Mouse (Mus musculus) forebrain, embryonic 14.5 days (tissue): ENCODE data around the gene Cda. TPM values are rescaled to one million over a fixed set of nuclear protein-coding genes. Genes with fewer than 3 reads are reported as not detected.
A peak's percentile ranks its signal among the peaks of the same experiment; 100 is the strongest.

ENCODE experiments used
- ATAC-seq: fragments of 200-750 bp; cut with Nextera tagmentation; 2 replicates; pipeline ENCODE4 v1.8.0; 2017; ENCODE audit warnings: mild to moderate bottlenecking, moderate library complexity
- DNase-seq: peaks from one replicate; pipeline ENCODE4 v3.0.0-alpha.2; 2015; ENCODE audit warnings: low spot score
- H3K27ac ChIP-seq: fragments of 300-500 bp; sonication (generic); 2 replicates; pipeline ENCODE4 v1.5.1; 2014; ENCODE audit warnings: low read depth, mild to moderate bottlenecking, control low read depth, low read length, moderate library complexity
- H3K27me3 ChIP-seq: fragments of 300-500 bp; sonication (generic); replicated peaks from 2 replicates; pipeline ENCODE4 v1.6.1; 2014; ENCODE audit warnings: low read length, control low read depth, mixed read lengths; ENCODE audit not compliant: control insufficient read depth, insufficient read depth
- H3K36me3 ChIP-seq: fragments of 300-500 bp; sonication (generic); 2 replicates; pipeline ENCODE4 v1.6.1; 2014; ENCODE audit warnings: low read length, control low read depth; ENCODE audit not compliant: control insufficient read depth, insufficient read depth
- H3K4me1 ChIP-seq: fragments of 300-500 bp; sonication (generic); 2 replicates; pipeline ENCODE4 v1.6.1; 2014; ENCODE audit warnings: antibody characterized with exemption, low read length, control low read depth; ENCODE audit not compliant: control insufficient read depth, insufficient read depth
- H3K4me2 ChIP-seq: fragments of 300-500 bp; sonication (generic); 2 replicates; pipeline ENCODE4 v1.6.1; 2014; ENCODE audit warnings: mild to moderate bottlenecking, control low read depth, low read length
- H3K4me3 ChIP-seq: fragments of 300-500 bp; sonication (generic); 2 replicates; pipeline ENCODE4 v1.5.1; 2014; ENCODE audit warnings: low read depth, low read length, control low read depth
- H3K9ac ChIP-seq: fragments of 300-500 bp; sonication (generic); 2 replicates; pipeline ENCODE4 v1.6.1; 2014; ENCODE audit warnings: mild to moderate bottlenecking, low read length, control low read depth, moderate library complexity
- H3K9me3 ChIP-seq: fragments of 300-500 bp; sonication (generic); replicated peaks from 2 replicates; pipeline ENCODE4 v1.6.1; 2016; ENCODE audit warnings: low read length, control low read depth, mixed read lengths; ENCODE audit not compliant: control insufficient read depth
- WGBS: fragments of 180-500 bp; shearing (Covaris S2); extraction: QIAGEN DNeasy Blood & Tissue Kit; methylation state at CpG from one replicate; pipeline ENCODE4 v1.1.7; 2014; 5-methylcytosine and 5-hydroxymethylcytosine counted together
- polyA plus RNA-seq: library from polyadenylated mRNA; unstranded; fragments of >200 nt; fragmentation: Nextera tagmentation; extraction: Ambion mirVana; gene quantifications from 2 replicates; pipeline ENCODE4 v1.2.1, GENCODE M21; 2014

Gene Cda
- polyA plus RNA-seq, 1 experiment from 2014 or later = 2.2 TPM

GRCm38 (mm10) chr4:138313021-138313420 is 54.8 kb downstream of the Cda start:
- Histone ChIP-seq H3K36me3 (peaks cover 90% of the 10 kb centered on the region), H3K4me2 (no peak overlapping the region), H3K27ac (no peak overlapping the region), H3K4me3 (no peak overlapping the region), H3K9me3 (no peaks in the 10 kb centered on the region), H3K27me3 (no peaks in the 10 kb centered on the region), H3K9ac (no peak overlapping the region), H3K4me1 (no peaks in the 10 kb centered on the region)
- DNase-seq (no peak), ATAC-seq (no peak)
- whole genome bisulfite sequencing = 90% methylated on average over 11 of the region's 11 CpGs

GRCm38 (mm10) chr4:138312105-138312504 is 55.7 kb downstream of the Cda start:
- H3K9me3 ChIP-seq = no peaks in the 10 kb centered on the region
- H3K27me3 ChIP-seq = no peaks in the 10 kb centered on the region
- no peak for ATAC-seq
- no peak overlapping the region for H3K4me3 ChIP-seq
- H3K36me3 ChIP-seq = peaks cover 93% of the 10 kb centered on the region
- 90% methylated on average over 3 of the region's 3 CpGs for WGBS
- H3K4me2 ChIP-seq = no peak overlapping the region
- no peaks in the 10 kb centered on the region for H3K4me1 ChIP-seq
- DNase-seq = no peak
- H3K9ac ChIP-seq = no peak overlapping the region
- H3K27ac ChIP-seq = no peak overlapping the region

GRCm38 (mm10) chr4:138311595-138311994 is 56.2 kb downstream of the Cda start:
- peak; percentile 40; the same call in 1 of the 2 replicates for ATAC-seq
- peaks cover 92% of the 10 kb centered on the region for H3K36me3 ChIP-seq
- no peak overlapping the region for H3K9ac ChIP-seq

GRCm38 (mm10) chr4:138310311-138310910 is 57.4 kb downstream of the Cda start:
- 95% methylated on average over 19 of the region's 19 CpGs for WGBS
- no peak for DNase-seq
- no peak overlapping the region for H3K4me2 ChIP-seq

More at GRCm38 (mm10) chr4:138311595-138311994, 56.2 kb downstream of the Cda start:
- WGBS = 63% methylated on average over 8 of the region's 8 CpGs
- H3K4me1 ChIP-seq = no peaks in the 10 kb centered on the region
- H3K27me3 ChIP-seq = no peaks in the 10 kb centered on the region
- DNase-seq = no peak
- H3K4me3 ChIP-seq = no peak overlapping the region
- H3K4me2 ChIP-seq = no peak overlapping the region
- H3K9me3 ChIP-seq = no peaks in the 10 kb centered on the region
- no peak overlapping the region for H3K27ac ChIP-seq

GRCm38 (mm10) chr4:138307739-138308138 is 60.1 kb downstream of the Cda start:
- no peak overlapping the region for H3K4me3 ChIP-seq
- 82% methylated on average over 12 of the region's 12 CpGs for WGBS
- no peak overlapping the region for H3K27ac ChIP-seq
- no peak overlapping the region for H3K4me2 ChIP-seq
- peaks cover 10% of the 10 kb centered on the region for H3K4me1 ChIP-seq
- no peaks in the 10 kb centered on the region for H3K27me3 ChIP-seq
- DNase-seq (no peak), ATAC-seq (no peak)
- peaks cover 55% of the 10 kb centered on the region for H3K36me3 ChIP-seq
- no peak overlapping the region for H3K9ac ChIP-seq
- H3K9me3 ChIP-seq = no peaks in the 10 kb centered on the region

More at GRCm38 (mm10) chr4:138310311-138310910, 57.4 kb downstream of the Cda start:
- peaks cover 5% of the 10 kb centered on the region for H3K4me1 ChIP-seq
- ATAC-seq = no peak
- H3K36me3 ChIP-seq = peaks cover 82% of the 10 kb centered on the region
- no peaks in the 10 kb centered on the region for H3K9me3 ChIP-seq
- no peak overlapping the region for H3K27ac ChIP-seq
- H3K9ac ChIP-seq = no peak overlapping the region
- H3K27me3 ChIP-seq = no peaks in the 10 kb centered on the region
- no peak overlapping the region for H3K4me3 ChIP-seq

- ATAC-seq (no peak), DNase-seq (no peak)
- Histone ChIP-seq H3K27me3 (no peaks in the 10 kb centered on the region), H3K9ac (no peak overlapping the region), H3K36me3 (peaks cover 48% of the 10 kb centered on the region), H3K4me1 (peaks cover 10% of the 10 kb centered on the region), H3K27ac (no peak overlapping the region), H3K4me3 (no peak overlapping the region), H3K9me3 (no peaks in the 10 kb centered on the region), H3K4me2 (no peak overlapping the region)
- 73% methylated on average over 3 of the region's 3 CpGs for WGBS
These were observed 60.8 kb downstream of the Cda start for GRCm38 (mm10) chr4:138307025-138307424.

- under 1% methylated on average over 59 of the region's 64 CpGs for WGBS
- H3K4me1 ChIP-seq = peaks cover 10% of the 10 kb centered on the region
- H3K4me2 ChIP-seq = peak within 1 kb of the TSS; percentile 94
- H3K27ac ChIP-seq = peak within 1 kb of the TSS; percentile 73
- no peaks in the 10 kb centered on the region for H3K9me3 ChIP-seq
- peaks cover 24% of the 10 kb centered on the region for H3K36me3 ChIP-seq
- ATAC-seq = peak; percentile 99
- H3K9ac ChIP-seq = peak within 1 kb of the TSS; percentile 94
- peak within 1 kb of the TSS; percentile 93 for H3K4me3 ChIP-seq
- H3K27me3 ChIP-seq = no peaks in the 10 kb centered on the region
- peak; percentile 100 for DNase-seq
These were observed 63.3 kb downstream of the Cda start, which contains the start of gene Ddost for GRCm38 (mm10) chr4:138304340-138305104. Gene Ddost (plus strand): TSS chr4:138304730.

GRCm38 (mm10) chr4:138303742-138304141 is 64.0 kb downstream of the Cda start:
- Histone ChIP-seq H3K9me3 (no peaks in the 10 kb centered on the region), H3K36me3 (peaks cover 16% of the 10 kb centered on the region), H3K27ac (peak overlapping the region; percentile 60; the same call in 1 of the 2 replicates), H3K9ac (peak overlapping the region; percentile 75), H3K4me1 (peaks cover 10% of the 10 kb centered on the region), H3K4me3 (peak overlapping the region; percentile 93), H3K27me3 (no peaks in the 10 kb centered on the region), H3K4me2 (peak overlapping the region; percentile 94)
- 14% methylated on average over 18 of the region's 18 CpGs for WGBS
- DNase-seq (no peak), ATAC-seq (no peak)

- no peak for ATAC-seq
- Histone ChIP-seq H3K27me3 (no peaks in the 10 kb centered on the region), H3K27ac (no peak overlapping the region), H3K9me3 (no peaks in the 10 kb centered on the region), H3K4me3 (no peak overlapping the region), H3K4me2 (no peak overlapping the region; the same call in 1 of the 2 replicates), H3K4me1 (peaks cover 10% of the 10 kb centered on the region), H3K36me3 (peaks cover 9% of the 10 kb centered on the region; the same call in 1 of the 2 replicates), H3K9ac (no peak overlapping the region)
- 89% methylated on average over 3 of the region's 3 CpGs for WGBS
- no peak for DNase-seq
These were observed 64.8 kb downstream of the Cda start for GRCm38 (mm10) chr4:138303011-138303410.
